17 mouse cellular contexts compared by ENCODE assay signal in the genomic region with DNA sequence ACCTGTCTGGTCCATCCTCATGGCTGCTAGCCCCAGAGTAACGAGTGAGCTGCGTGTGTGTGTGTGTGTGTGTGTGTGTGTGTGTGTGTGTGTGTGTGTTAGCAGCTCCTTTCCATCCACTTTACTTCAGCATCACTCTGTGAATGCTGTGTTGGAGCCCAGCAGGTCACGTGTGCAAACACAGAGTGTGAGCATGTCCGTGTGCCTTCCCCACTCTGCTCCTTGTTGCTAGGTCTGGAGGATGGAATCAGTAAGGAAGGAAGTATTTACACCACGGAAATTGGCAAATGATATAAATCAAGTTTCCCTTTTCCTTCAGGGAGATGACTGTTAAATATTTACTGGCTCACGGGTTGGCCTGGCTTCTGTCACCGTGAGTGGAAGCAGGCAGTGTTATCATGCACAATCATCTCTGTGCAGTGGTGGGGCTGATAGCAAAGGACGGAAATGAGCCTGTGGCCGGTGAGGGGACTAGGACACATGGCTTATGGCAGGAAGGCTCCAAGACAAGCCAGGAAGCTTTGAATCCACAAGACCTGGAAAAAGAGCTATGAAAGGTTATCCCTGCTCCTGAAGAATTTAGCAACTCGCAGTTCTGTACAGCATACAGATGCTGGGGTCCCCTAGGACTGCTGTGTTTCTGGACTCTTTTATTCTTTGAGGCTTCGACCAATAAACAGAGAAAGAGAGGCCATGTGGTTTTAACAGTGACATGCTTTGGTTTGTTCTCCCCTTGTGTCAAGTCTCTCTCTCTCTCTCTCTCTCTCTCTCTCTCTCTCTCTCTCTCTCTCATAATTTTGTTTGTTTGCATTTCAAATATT. TPM values are rescaled to one million over a fixed set of nuclear protein-coding genes. Genes with fewer than 3 reads are reported as not detected.
DNase-seq lines count a peak whose midpoint lies in the region; ATAC-seq and TF ChIP-seq lines count a peak whose summit lies in the region.
"Had no signal": no experiment of that assay in that cellular context is flagged by ENCODE, and none has a peak within 500 bp of the region (broad histone marks: within the 10 kb centered on the region; RNA-seq: fewer than 3 reads in every experiment).

No protein-coding gene starts in this region.

- no peaks in the 10 kb centered on the region for H3K36me3 ChIP-seq in intestine, embryonic 15.5 days
- H3K36me3 ChIP-seq in intestine, embryonic 16.5 days (ENCODE audit: control insufficient read depth, insufficient read depth, low read length): no peaks in the 10 kb centered on the region
- no peaks in the 10 kb centered on the region for H3K36me3 ChIP-seq in lung, postnatal 0 days (ENCODE audit: insufficient read depth, low read length)
- H3K36me3 ChIP-seq in embryonic facial prominence, embryonic 11.5 days (replicated peaks; ENCODE audit: control insufficient read depth, insufficient read depth, low read depth, low read length): no peaks in the 10 kb centered on the region
- H3K36me3 ChIP-seq: forebrain, embryonic 15.5 days; midbrain, embryonic 15.5 days had no signal

- H3K4me1 ChIP-seq in intestine, embryonic 15.5 days (replicated peaks): peaks cover 26% of the 10 kb centered on the region
- peaks cover 24% of the 10 kb centered on the region for H3K4me1 ChIP-seq in intestine, embryonic 16.5 days (ENCODE audit: control insufficient read depth, insufficient read depth, low read length)
- peaks cover 14% of the 10 kb centered on the region for H3K4me1 ChIP-seq in lung, postnatal 0 days (ENCODE audit: insufficient read depth, low read depth, low read length)
- peaks cover 10% of the 10 kb centered on the region for H3K4me1 ChIP-seq in embryonic facial prominence, embryonic 11.5 days (ENCODE audit: control insufficient read depth, insufficient read depth, low read length)

- no peak overlapping the region for H3K9ac ChIP-seq in intestine, embryonic 15.5 days
- no peak overlapping the region for H3K9ac ChIP-seq in intestine, embryonic 16.5 days (ENCODE audit: low read depth, low read length)
- H3K9ac ChIP-seq in lung, postnatal 0 days (replicated peaks; ENCODE audit: low read depth): no peak overlapping the region
- H3K9ac ChIP-seq in embryonic facial prominence, embryonic 11.5 days (replicated peaks; ENCODE audit: low read length): no peak overlapping the region
- H3K9ac ChIP-seq: forebrain, embryonic 15.5 days; liver, embryonic 14.5 days; midbrain, embryonic 15.5 days had no signal

- H3K4me2 ChIP-seq in intestine, embryonic 15.5 days (replicated peaks): no peak overlapping the region
- no peak overlapping the region for H3K4me2 ChIP-seq in intestine, embryonic 16.5 days (ENCODE audit: low read depth, low read length)
- H3K4me2 ChIP-seq in lung, postnatal 0 days (replicated peaks; ENCODE audit: low read depth, low read length): no peak overlapping the region
- no peak overlapping the region; the same call in 1 of the 2 replicates for H3K4me2 ChIP-seq in embryonic facial prominence, embryonic 11.5 days (ENCODE audit: low read depth, low read length)
- H3K4me2 ChIP-seq: forebrain, embryonic 15.5 days; midbrain, embryonic 15.5 days had no signal

- WGBS in intestine, embryonic 15.5 days: 23% methylated on average over 11 of the region's 11 CpGs
- 25% methylated on average over 11 of the region's 11 CpGs for WGBS in intestine, embryonic 16.5 days
- 26% methylated on average over 11 of the region's 11 CpGs for WGBS in lung, postnatal 0 days
- WGBS in embryonic facial prominence, embryonic 11.5 days: 58% methylated on average over 11 of the region's 11 CpGs

- H3K4me3 ChIP-seq in intestine, embryonic 15.5 days (replicated peaks): no peak overlapping the region
- no peak overlapping the region for H3K4me3 ChIP-seq in intestine, embryonic 16.5 days (ENCODE audit: low read length)
- no peak overlapping the region for H3K4me3 ChIP-seq in lung, postnatal 0 days (ENCODE audit: low read depth, low read length)
- no peak overlapping the region for H3K4me3 ChIP-seq in embryonic facial prominence, embryonic 11.5 days (ENCODE audit: low read depth, low read length)
- H3K4me3 ChIP-seq: forebrain, embryonic 15.5 days; heart, adult 2 months; midbrain, embryonic 15.5 days had no signal

- ATAC-seq in intestine, embryonic 15.5 days: peak; percentile 42; the same call in 1 of the 2 replicates
- no peak for ATAC-seq in intestine, embryonic 16.5 days
- ATAC-seq in lung, postnatal 0 days: peak; percentile 47
- no peak for ATAC-seq in embryonic facial prominence, embryonic 11.5 days (replicated peaks; ENCODE audit: insufficient number of reproducible peaks, low FRiP score, low TSS enrichment, low read depth)
- ATAC-seq in megakaryocyte progenitor cell, adult 5-6 weeks (replicated peaks; ENCODE audit: poor library complexity): peak; percentile 39; the same call in 1 of the 2 replicates
- ATAC-seq: forebrain, embryonic 15.5 days; midbrain, embryonic 15.5 days had no signal

- TF ChIP-seq CTCF in lung, postnatal 0 days (IDR thresholded peaks at IDR 0.05): no peak

- no peak overlapping the region for H3K27ac ChIP-seq in intestine, embryonic 15.5 days
- H3K27ac ChIP-seq in intestine, embryonic 16.5 days (ENCODE audit: low read length): no peak overlapping the region; the same call in 1 of the 2 replicates
- no peak overlapping the region for H3K27ac ChIP-seq in lung, postnatal 0 days (ENCODE audit: low read length)
- no peak overlapping the region for H3K27ac ChIP-seq in embryonic facial prominence, embryonic 11.5 days (replicated peaks; ENCODE audit: low read depth, low read length)
- H3K27ac ChIP-seq: forebrain, embryonic 15.5 days; heart, adult 2 months; liver, embryonic 14.5 days; macrophage; midbrain, embryonic 15.5 days had no signal

- H3K9me3 ChIP-seq in intestine, embryonic 15.5 days: no peaks in the 10 kb centered on the region
- H3K9me3 ChIP-seq in intestine, embryonic 16.5 days (ENCODE audit: control insufficient read depth, low read length): no peaks in the 10 kb centered on the region
- no peaks in the 10 kb centered on the region for H3K9me3 ChIP-seq in lung, postnatal 0 days (ENCODE audit: low read length)
- no peaks in the 10 kb centered on the region for H3K9me3 ChIP-seq in embryonic facial prominence, embryonic 11.5 days (replicated peaks; ENCODE audit: control insufficient read depth, low read length)
- H3K9me3 ChIP-seq: forebrain, embryonic 15.5 days; midbrain, embryonic 15.5 days had no signal

- 0 out of 2 replicates have a peak, but pooled peaks have one; percentile 29 for TF ChIP-seq EP300 in lung, postnatal 0 days (IDR thresholded peaks at IDR 0.05)

- DNase-seq in lung, postnatal 0 days (ENCODE audit: low spot score): no peak
- DNase-seq in lung, postnatal 10 days: no peak
- DNase-seq in embryonic facial prominence, embryonic 11.5 days (ENCODE audit: low spot score): peak; percentile 26
- DNase-seq in adrenal gland, postnatal 4 days (ENCODE audit: low spot score in 2 of 2): no peak
- DNase-seq: adrenal gland, adult 8-10 months; cerebellum, adult 18-20 months; heart, adult 2 months; kidney, adult 18-20 months; right cerebral cortex, postnatal 25 days; thymus, adult 18-20 months had no signal

- H3K27me3 ChIP-seq in intestine, embryonic 15.5 days (replicated peaks): no peaks in the 10 kb centered on the region
- no peaks in the 10 kb centered on the region for H3K27me3 ChIP-seq in intestine, embryonic 16.5 days (replicated peaks; ENCODE audit: control insufficient read depth, insufficient read depth, low read length)
- H3K27me3 ChIP-seq in lung, postnatal 0 days (replicated peaks; ENCODE audit: insufficient read depth, low read length): peaks cover 3% of the 10 kb centered on the region; the same call in 1 of the 2 replicates
- H3K27me3 ChIP-seq in embryonic facial prominence, embryonic 11.5 days (ENCODE audit: control insufficient read depth, insufficient read depth, low read length): no peaks in the 10 kb centered on the region
- H3K27me3 ChIP-seq: forebrain, embryonic 15.5 days had no signal

RNA-seq across cellular contexts. Expression of a gene that starts 47.9 kb away (rescaled TPM):
- 1.7 and 1.8 TPM in 2 replicates for polyA plus RNA-seq in intestine, embryonic 15.5 days (2015; fragmentation: Nextera tagmentation; extraction: Ambion mirVana)
- polyA plus RNA-seq in intestine, embryonic 16.5 days (2015; fragmentation: Nextera tagmentation; extraction: Ambion mirVana): 1.8 and 2.0 TPM in 2 replicates
- polyA plus RNA-seq in lung, postnatal 0 days (2015; fragmentation: Nextera tagmentation; extraction: Ambion mirVana): 10.5 and 11.8 TPM in 2 replicates
- 4.2 and 6.0 TPM in 2 replicates for polyA plus RNA-seq in embryonic facial prominence, embryonic 11.5 days (2014; fragmentation: Nextera tagmentation; extraction: Ambion mirVana)
- total RNA-seq in megakaryocyte progenitor cell, adult 5-6 weeks (2015): not detected in 2 replicates
- total RNA-seq in megakaryocyte progenitor cell, adult 5-6 weeks (2017): not detected in 2 replicates
- 1 to 10 TPM; 4.2 to 5.3 TPM for total RNA-seq in adrenal gland, postnatal 4 days (2021)
- polyA plus RNA-seq: macrophage had no signal

Comparison
In these comparisons a context has a peak if more than half of its experiments do, and no peak if none do; other contexts are left out.
1. ATAC-seq: peak in intestine, embryonic 15.5 days (single experiment), lung, postnatal 0 days (single experiment) and megakaryocyte progenitor cell, adult 5-6 weeks (single experiment); none in intestine, embryonic 16.5 days (single experiment) and embryonic facial prominence, embryonic 11.5 days (single experiment).